Mouse (Mus musculus) lung, postnatal 0 days (tissue): ENCODE measurements around the gene Serpina1b.

Source experiments
- CTCF ChIP-seq: IDR thresholded peaks from 2 replicates; pipeline ENCODE4 v1.5.1; 2016; ENCODE audit warnings: antibody characterized with exemption, mild to moderate bottlenecking
- EP300 ChIP-seq: IDR thresholded peaks from 2 replicates; pipeline ENCODE4 v1.6.1; 2016; ENCODE audit warnings: antibody characterized with exemption, mild to moderate bottlenecking, control low read depth

DNA sequence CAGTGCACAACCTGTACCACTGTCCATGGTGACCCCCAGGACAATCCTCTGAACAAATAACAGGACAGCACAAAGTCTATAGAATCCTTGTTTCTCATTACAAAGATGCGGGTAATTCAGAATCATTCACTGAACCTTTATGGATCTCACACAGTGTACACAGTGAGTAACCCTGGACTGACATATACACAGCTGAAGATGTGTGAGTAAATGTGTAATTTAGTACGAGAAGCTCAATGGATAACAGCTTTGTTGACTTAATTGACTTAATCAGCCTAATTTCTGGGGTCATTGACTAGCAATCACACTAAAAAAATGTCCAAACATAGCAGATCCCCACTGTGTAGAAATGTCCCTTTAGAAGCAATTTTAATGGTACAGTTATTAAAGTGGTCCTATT lies 149.0 kb downstream of the Serpina1b start:
- no peak for TF ChIP-seq CTCF
- no peak for TF ChIP-seq EP300
